Mouse (Mus musculus): ENCODE measurements around the gene Slc47a2.

Gene Slc47a2

GRCm38 (mm10) chr11:61278445-61279077 lies 64.1 kb downstream of the Slc47a2 start:
- no peak for DNase-seq (ENCODE audit: low spot score in 2 of 2)

GRCm38 (mm10) chr11:61277937-61278336 lies 64.7 kb downstream of the Slc47a2 start:
- no peak for DNase-seq (ENCODE audit: low spot score in 2 of 2)

GRCm38 (mm10) chr11:61276482-61276881 lies 66.2 kb downstream of the Slc47a2 start:
- no peak for DNase-seq (ENCODE audit: low spot score in 2 of 2)

- DNase-seq (ENCODE audit: low spot score in 2 of 2) = no peak
Observed at GRCm38 (mm10) chr11:61275106-61275505, 67.6 kb downstream of the Slc47a2 start.

- DNase-seq (ENCODE audit: low spot score in 2 of 2) = no peak
Observed at GRCm38 (mm10) chr11:61274421-61274820, 68.2 kb downstream of the Slc47a2 start.

- DNase-seq (ENCODE audit: low spot score in 2 of 2) = no peak
Observed at GRCm38 (mm10) chr11:61273928-61274327, 68.7 kb downstream of the Slc47a2 start.

GRCm38 (mm10) chr11:61271612-61272011 lies 71.0 kb downstream of the Slc47a2 start:
- no peak for DNase-seq (ENCODE audit: low spot score in 2 of 2)

- DNase-seq (ENCODE audit: low spot score in 2 of 2) = no peak
Observed at GRCm38 (mm10) chr11:61270406-61270805, 72.3 kb downstream of the Slc47a2 start.

GRCm38 (mm10) chr11:61268626-61269349 lies 73.9 kb downstream of the Slc47a2 start:
- no peak for DNase-seq (ENCODE audit: low spot score in 2 of 2)

GRCm38 (mm10) chr11:61266551-61267533 lies 75.8 kb downstream of the Slc47a2 start, which contains the start of gene Aldh3a2:
Gene Aldh3a2 (minus strand): TSS chr11:61267464.
- peak; percentile 89 to 93 for DNase-seq (ENCODE audit: low spot score in 2 of 2)

- DNase-seq (ENCODE audit: low spot score in 2 of 2) = no peak
Observed at GRCm38 (mm10) chr11:61263841-61264240, 78.8 kb downstream of the Slc47a2 start.

GRCm38 (mm10) chr11:61262516-61262915 lies 80.1 kb downstream of the Slc47a2 start:
- no peak for DNase-seq (ENCODE audit: low spot score in 2 of 2)

- no peak for DNase-seq (ENCODE audit: low spot score in 2 of 2)
Observed at GRCm38 (mm10) chr11:61259106-61259505, 83.6 kb downstream of the Slc47a2 start.

- no peak for DNase-seq (ENCODE audit: low spot score in 2 of 2)
Observed at GRCm38 (mm10) chr11:61252807-61253206, 89.9 kb downstream of the Slc47a2 start.

GRCm38 (mm10) chr11:61251741-61252140 lies 90.9 kb downstream of the Slc47a2 start:
- no peak for DNase-seq (ENCODE audit: low spot score in 2 of 2)
